Mouse (Mus musculus): ENCODE measurements around the gene Olfm4. TPM values are rescaled to one million over a fixed set of nuclear protein-coding genes. Genes with fewer than 3 reads are reported as not detected.

Olfm4 gene
- total and polyA plus RNA-seq, 2 experiments: 0.09 TPM; not detected in 1

- Histone ChIP-seq H3K4me1 (ENCODE audit: control insufficient read depth, insufficient read depth, low read length) (no peaks in the 10 kb centered on the region), H3K27ac (replicated peaks; ENCODE audit: insufficient read depth, low read depth, low read length) (no peak overlapping the region), H3K27me3 (ENCODE audit: control insufficient read depth, insufficient read depth, low read length) (no peaks in the 10 kb centered on the region), H3K4me3 (ENCODE audit: insufficient read depth, low read depth, low read length) (no peak overlapping the region), H3K36me3 (ENCODE audit: control insufficient read depth, insufficient read depth, low read length) (no peaks in the 10 kb centered on the region), H3K9ac (ENCODE audit: low read depth, low read length) (no peak overlapping the region), H3K79me2 (ENCODE audit: control insufficient read depth, insufficient read depth, low read length) (no peaks in the 10 kb centered on the region)
- TF ChIP-seq CTCF (IDR thresholded peaks at IDR 0.05; ENCODE audit: low read depth, low read length) (no peak), POLR2A (IDR thresholded peaks at IDR 0.05; ENCODE audit: extremely low read depth, insufficient read depth, low read length) (no peak)
- WGBS: 80% methylated on average over 4 of the region's 4 CpGs
- no peak for DNase-seq (ENCODE audit: extremely low read depth, low read depth, low spot score)
Observed at GRCm38 (mm10) chr14:79961187-79961586, 22.7 kb upstream of the Olfm4 start.

GRCm38 (mm10) chr14:79961602-79962001 is 22.3 kb upstream of the Olfm4 start:
- Histone ChIP-seq H3K36me3 (ENCODE audit: control insufficient read depth, insufficient read depth, low read length) (no peaks in the 10 kb centered on the region), H3K4me1 (ENCODE audit: control insufficient read depth, insufficient read depth, low read length) (no peaks in the 10 kb centered on the region), H3K9ac (ENCODE audit: low read depth, low read length) (no peak overlapping the region), H3K27me3 (ENCODE audit: control insufficient read depth, insufficient read depth, low read length) (no peaks in the 10 kb centered on the region), H3K27ac (replicated peaks; ENCODE audit: insufficient read depth, low read depth, low read length) (no peak overlapping the region), H3K79me2 (ENCODE audit: control insufficient read depth, insufficient read depth, low read length) (no peaks in the 10 kb centered on the region), H3K4me3 (ENCODE audit: insufficient read depth, low read depth, low read length) (no peak overlapping the region)
- TF ChIP-seq POLR2A (IDR thresholded peaks at IDR 0.05; ENCODE audit: extremely low read depth, insufficient read depth, low read length) (no peak), CTCF (IDR thresholded peaks at IDR 0.05; ENCODE audit: low read depth, low read length) (no peak)
- DNase-seq (ENCODE audit: extremely low read depth, low read depth, low spot score): no peak
- 87% methylated on average over 2 of the region's 2 CpGs for WGBS

GRCm38 (mm10) chr14:79970165-79970564 is 13.7 kb upstream of the Olfm4 start:
- no peaks in the 10 kb centered on the region for H3K27me3 ChIP-seq (ENCODE audit: control insufficient read depth, insufficient read depth, low read length)
- no peak overlapping the region for H3K4me3 ChIP-seq (ENCODE audit: insufficient read depth, low read depth, low read length)
- no peak overlapping the region for H3K9ac ChIP-seq (ENCODE audit: low read depth, low read length)
- H3K36me3 ChIP-seq (ENCODE audit: control insufficient read depth, insufficient read depth, low read length): no peaks in the 10 kb centered on the region
- TF ChIP-seq CTCF (IDR thresholded peaks at IDR 0.05; ENCODE audit: low read depth, low read length): no peak
- no peak for TF ChIP-seq POLR2A (IDR thresholded peaks at IDR 0.05; ENCODE audit: extremely low read depth, insufficient read depth, low read length)
- H3K4me1 ChIP-seq (ENCODE audit: control insufficient read depth, insufficient read depth, low read length): no peaks in the 10 kb centered on the region
- DNase-seq (ENCODE audit: extremely low read depth, low read depth, low spot score): no peak
- H3K79me2 ChIP-seq (ENCODE audit: control insufficient read depth, insufficient read depth, low read length): no peaks in the 10 kb centered on the region
- no peak overlapping the region for H3K27ac ChIP-seq (replicated peaks; ENCODE audit: insufficient read depth, low read depth, low read length)
- 74% methylated on average over 3 of the region's 3 CpGs for WGBS

- 88% methylated on average over 14 of the region's 14 CpGs for WGBS
- Histone ChIP-seq H3K4me1 (ENCODE audit: control insufficient read depth, insufficient read depth, low read length) (no peaks in the 10 kb centered on the region), H3K27me3 (ENCODE audit: control insufficient read depth, insufficient read depth, low read length) (no peaks in the 10 kb centered on the region), H3K9ac (ENCODE audit: low read depth, low read length) (no peak overlapping the region), H3K27ac (replicated peaks; ENCODE audit: insufficient read depth, low read depth, low read length) (no peak overlapping the region), H3K79me2 (ENCODE audit: control insufficient read depth, insufficient read depth, low read length) (no peaks in the 10 kb centered on the region), H3K4me3 (ENCODE audit: insufficient read depth, low read depth, low read length) (no peak overlapping the region), H3K36me3 (ENCODE audit: control insufficient read depth, insufficient read depth, low read length) (no peaks in the 10 kb centered on the region)
- DNase-seq (ENCODE audit: extremely low read depth, low read depth, low spot score): no peak
- TF ChIP-seq POLR2A (IDR thresholded peaks at IDR 0.05; ENCODE audit: extremely low read depth, insufficient read depth, low read length) (no peak), CTCF (IDR thresholded peaks at IDR 0.05; ENCODE audit: low read depth, low read length) (no peak)
Observed at GRCm38 (mm10) chr14:79970928-79971738, 12.7 kb upstream of the Olfm4 start.

- no peak for DNase-seq (ENCODE audit: extremely low read depth, low read depth, low spot score)
- Histone ChIP-seq H3K27ac (replicated peaks; ENCODE audit: insufficient read depth, low read depth, low read length) (no peak overlapping the region), H3K4me3 (ENCODE audit: insufficient read depth, low read depth, low read length) (no peak overlapping the region), H3K36me3 (ENCODE audit: control insufficient read depth, insufficient read depth, low read length) (no peaks in the 10 kb centered on the region), H3K9ac (ENCODE audit: low read depth, low read length) (no peak overlapping the region), H3K27me3 (ENCODE audit: control insufficient read depth, insufficient read depth, low read length) (no peaks in the 10 kb centered on the region), H3K79me2 (ENCODE audit: control insufficient read depth, insufficient read depth, low read length) (no peaks in the 10 kb centered on the region), H3K4me1 (ENCODE audit: control insufficient read depth, insufficient read depth, low read length) (no peaks in the 10 kb centered on the region)
- no peak for TF ChIP-seq CTCF (IDR thresholded peaks at IDR 0.05; ENCODE audit: low read depth, low read length)
- no peak for TF ChIP-seq POLR2A (IDR thresholded peaks at IDR 0.05; ENCODE audit: extremely low read depth, insufficient read depth, low read length)
- WGBS: 81% methylated on average over 4 of the region's 4 CpGs
Observed at GRCm38 (mm10) chr14:79981437-79981836, 2.4 kb upstream of the Olfm4 start.

GRCm38 (mm10) chr14:79985137-79985670 is 1.3 kb downstream of the Olfm4 start:
- Histone ChIP-seq H3K4me1 (ENCODE audit: control insufficient read depth, insufficient read depth, low read length) (no peaks in the 10 kb centered on the region), H3K27me3 (ENCODE audit: control insufficient read depth, insufficient read depth, low read length) (no peaks in the 10 kb centered on the region), H3K27ac (replicated peaks; ENCODE audit: insufficient read depth, low read depth, low read length) (no peak overlapping the region), H3K79me2 (ENCODE audit: control insufficient read depth, insufficient read depth, low read length) (no peaks in the 10 kb centered on the region), H3K36me3 (ENCODE audit: control insufficient read depth, insufficient read depth, low read length) (no peaks in the 10 kb centered on the region), H3K9ac (ENCODE audit: low read depth, low read length) (no peak overlapping the region), H3K4me3 (ENCODE audit: insufficient read depth, low read depth, low read length) (no peak overlapping the region)
- 84% methylated on average over 7 of the region's 7 CpGs for WGBS
- DNase-seq (ENCODE audit: extremely low read depth, low read depth, low spot score): no peak
- no peak for TF ChIP-seq POLR2A (IDR thresholded peaks at IDR 0.05; ENCODE audit: extremely low read depth, insufficient read depth, low read length)
- no peak for TF ChIP-seq CTCF (IDR thresholded peaks at IDR 0.05; ENCODE audit: low read depth, low read length)

Data from liver, adult 2 months (tissue).